Mouse (Mus musculus): ENCODE measurements at regions not wholly inside any gene's neighbourhood (a gene's known extent, or its start where the extent isn't known, plus 50 kb on each side); places are given as distances from the start of the nearest gene placed in this dataset.

GRCm38 (mm10) chr10:74848372-74848771 lies 118.6 kb upstream of the Gnaz start:
- no peak overlapping the region for H3K27ac ChIP-seq (ENCODE audit: insufficient read depth, low read depth)
- H3K4me1 ChIP-seq (ENCODE audit: control insufficient read depth in 1 of 2, insufficient read depth in 2 of 2), result peaks cover 0 to 13% of the 10 kb centered on the region in 2 experiments; a peak in 2 of 4 replicates
- H3K9me3 ChIP-seq (replicated peaks; ENCODE audit: low read length), result no peaks in the 10 kb centered on the region
- no peak overlapping the region for H3K4me3 ChIP-seq (replicated peaks in 1 of 3; ENCODE audit: low read depth in 2 of 3, low read length in 2 of 3, poor library complexity in 1 of 3)
- H3K4me2 ChIP-seq (ENCODE audit: insufficient read depth, low read depth, poor library complexity, severe bottlenecking), result peak overlapping the region; percentile 47; the same call in 1 of the 2 replicates
- peak; percentile 84 for DNase-seq (ENCODE audit: extremely low read depth)
- peak; percentile 43 for TF ChIP-seq ZNF384 (IDR thresholded peaks at IDR 0.05; ENCODE audit: low read depth, low read length)
- peak; percentile 78 for TF ChIP-seq SMC3 (IDR thresholded peaks at IDR 0.05; ENCODE audit: low read depth, low read length)
- peak; percentile 41 for TF ChIP-seq JUND (conservative IDR thresholded peaks at IDR 0.05; ENCODE audit: low read depth, low read length)
- TF ChIP-seq RAD21 (IDR thresholded peaks at IDR 0.05; ENCODE audit: low read depth, low read length), result peak; percentile 97
- peak; percentile 86 to 88 for TF ChIP-seq CTCF (conservative IDR thresholded peaks at IDR 0.05 in 1 of 2, IDR thresholded peaks at IDR 0.05 in 1 of 2; ENCODE audit: low read depth in 2 of 2, low read length in 2 of 2)
- peak; percentile 18; the same call in 1 of the 2 replicates for TF ChIP-seq NELFE (IDR thresholded peaks at IDR 0.05; ENCODE audit: low read depth, low read length)
- TF ChIP-seq MAZ (IDR thresholded peaks at IDR 0.05; ENCODE audit: low read depth, low read length), result no peak
- TF ChIP-seq USF1 (IDR thresholded peaks at IDR 0.05; ENCODE audit: low read depth, low read length), result no peak
- H3K36me3 ChIP-seq (replicated peaks in 1 of 2; ENCODE audit: control insufficient read depth in 1 of 2, insufficient read depth in 1 of 2, low read length in 1 of 2), result no peaks in the 10 kb centered on the region
- dilution Hi-C loops (cut with MboI; ENCODE audit: extremely low pct_ligation_motif_present, extremely low pct_unique_long_range_greater_than_20kb, low sequenced_read_pairs) (no loop called here), in situ Hi-C loops (cut with MboI; ENCODE audit: low pct_ligation_motif_present, low pct_unique_long_range_greater_than_20kb, low sequenced_read_pairs) (no loop called here)
- H3K9ac ChIP-seq (ENCODE audit: insufficient read depth, low read depth), result no peak overlapping the region
- no peaks in the 10 kb centered on the region for H3K27me3 ChIP-seq (replicated peaks)
- H3K79me2 ChIP-seq (replicated peaks; ENCODE audit: control insufficient read depth, extremely low read depth, insufficient read depth, poor library complexity, severe bottlenecking), result no peaks in the 10 kb centered on the region

DNA sequence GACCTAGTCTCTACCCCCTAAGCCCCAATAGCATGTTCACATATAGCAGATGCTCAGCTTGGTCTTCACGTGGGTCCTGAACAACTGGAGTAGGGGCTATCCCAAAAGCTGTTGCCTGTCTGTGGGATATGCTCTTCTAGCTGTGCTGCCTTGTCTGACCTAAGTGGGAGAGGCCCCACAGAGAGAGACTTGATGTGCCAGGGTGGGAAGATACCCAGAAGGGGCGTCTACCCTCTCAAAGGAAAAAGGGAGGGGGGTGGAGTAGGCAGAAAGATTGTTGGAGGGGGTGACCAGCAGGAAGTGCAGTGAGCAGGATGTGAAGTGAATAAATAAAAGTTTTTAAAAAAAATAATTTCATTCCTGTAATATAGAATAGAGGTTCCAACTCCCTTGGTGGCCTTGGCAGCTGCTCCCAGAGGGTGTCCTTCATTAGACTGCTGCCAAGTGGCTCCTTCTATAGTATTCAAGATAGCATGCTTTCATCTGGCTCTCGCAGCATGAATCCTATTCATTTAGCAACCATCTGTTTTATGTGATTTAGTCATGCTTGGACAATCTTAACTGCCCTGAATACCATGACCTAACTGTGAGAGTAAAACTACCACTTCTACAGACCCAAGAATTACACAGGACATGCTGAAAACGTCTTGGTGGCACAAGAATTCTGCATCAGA lies 111.8 kb upstream of the Gnaz start:
- Histone ChIP-seq H3K4me3 (replicated peaks in 1 of 3; ENCODE audit: low read depth in 2 of 3, low read length in 2 of 3, poor library complexity in 1 of 3) (no peak overlapping the region), H3K79me2 (replicated peaks; ENCODE audit: control insufficient read depth, extremely low read depth, insufficient read depth, poor library complexity, severe bottlenecking) (no peaks in the 10 kb centered on the region), H3K36me3 (replicated peaks in 1 of 2; ENCODE audit: control insufficient read depth in 1 of 2, insufficient read depth in 1 of 2, low read length in 1 of 2) (no peaks in the 10 kb centered on the region), H3K27ac (ENCODE audit: insufficient read depth, low read depth) (no peak overlapping the region), H3K9ac (ENCODE audit: insufficient read depth, low read depth) (no peak overlapping the region), H3K4me2 (ENCODE audit: insufficient read depth, low read depth, poor library complexity, severe bottlenecking) (no peak overlapping the region), H3K27me3 (replicated peaks) (no peaks in the 10 kb centered on the region), H3K4me1 (ENCODE audit: control insufficient read depth in 1 of 2, insufficient read depth in 2 of 2) (peaks cover 0 to 4% of the 10 kb centered on the region in 2 experiments; a peak in 1 of 4 replicates), H3K9me3 (replicated peaks; ENCODE audit: low read length) (no peaks in the 10 kb centered on the region)
- no peak for DNase-seq (ENCODE audit: extremely low read depth)
- TF ChIP-seq EP300 (IDR thresholded peaks at IDR 0.05; ENCODE audit: low read length) (no peak), ZKSCAN1 (IDR thresholded peaks at IDR 0.05; ENCODE audit: borderline replicate concordance, low read depth, low read length) (no peak), MEF2A (IDR thresholded peaks at IDR 0.05; ENCODE audit: borderline replicate concordance, low read depth, low read length) (no peak), BHLHE40 (IDR thresholded peaks at IDR 0.05; ENCODE audit: low read depth, low read length) (no peak)
- in situ Hi-C loops (cut with MboI; ENCODE audit: low pct_ligation_motif_present, low pct_unique_long_range_greater_than_20kb, low sequenced_read_pairs), result no loop called here
- dilution Hi-C loops (cut with MboI; ENCODE audit: extremely low pct_ligation_motif_present, extremely low pct_unique_long_range_greater_than_20kb, low sequenced_read_pairs), result no loop called here
